Mouse (Mus musculus) thymus, postnatal 25 days (tissue): Measurements from ENCODE around the gene Wdr54.

Experiments used
- DNase-seq: peaks from one replicate; pipeline ENCODE4 v3.0.0; 2022

Gene Wdr54

DNA sequence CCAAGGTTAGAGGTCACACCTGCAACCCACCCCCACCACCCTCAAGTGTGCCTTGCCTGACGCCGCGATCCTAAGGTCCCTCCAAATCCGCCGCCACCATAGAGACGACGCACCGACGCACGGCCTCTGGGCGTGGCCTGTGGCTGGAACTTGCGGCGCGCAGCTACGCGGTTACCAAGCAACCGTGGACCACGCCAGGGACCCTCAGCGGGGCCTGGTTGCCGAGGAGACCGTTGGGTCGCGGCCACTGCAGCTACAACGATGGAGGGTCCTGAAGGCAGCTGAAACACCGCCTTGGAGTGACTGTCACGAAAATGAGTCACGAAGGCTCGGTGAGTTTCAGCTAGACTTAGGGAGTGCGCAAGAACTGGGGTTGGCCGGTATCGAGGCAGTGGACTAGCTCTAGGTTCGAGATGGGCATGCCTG lies at the start of gene Wdr54, which contains the start of gene 1700003E16Rik:
Wdr54 (minus strand) TSS at position 139 of the 426 bp plus-strand sequence.
1700003E16Rik (plus strand) TSS at position 146 of the 426 bp plus-strand sequence.
- DNase-seq: peak; percentile 41

DNA sequence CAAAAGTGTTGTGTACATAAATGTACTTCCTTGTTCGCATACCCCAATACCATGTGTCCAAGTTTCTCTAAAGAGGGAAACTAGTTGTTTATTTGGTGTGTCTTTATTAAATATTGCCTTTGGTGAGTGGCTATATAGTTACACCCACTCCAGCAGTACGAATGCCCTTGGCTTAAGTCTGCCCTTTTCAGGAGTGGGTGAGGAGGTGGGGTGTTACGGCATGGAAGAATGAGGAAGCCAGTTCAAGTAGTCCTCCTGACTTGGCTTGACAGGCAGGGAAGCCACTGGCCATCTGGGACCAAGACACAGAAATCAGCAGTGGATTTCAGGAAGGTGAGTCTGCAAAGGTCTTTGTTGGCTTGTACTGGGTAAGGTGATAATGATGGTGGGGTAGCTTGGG lies 49.7 kb upstream of the Wdr54 start:
- no peak for DNase-seq

DNA sequence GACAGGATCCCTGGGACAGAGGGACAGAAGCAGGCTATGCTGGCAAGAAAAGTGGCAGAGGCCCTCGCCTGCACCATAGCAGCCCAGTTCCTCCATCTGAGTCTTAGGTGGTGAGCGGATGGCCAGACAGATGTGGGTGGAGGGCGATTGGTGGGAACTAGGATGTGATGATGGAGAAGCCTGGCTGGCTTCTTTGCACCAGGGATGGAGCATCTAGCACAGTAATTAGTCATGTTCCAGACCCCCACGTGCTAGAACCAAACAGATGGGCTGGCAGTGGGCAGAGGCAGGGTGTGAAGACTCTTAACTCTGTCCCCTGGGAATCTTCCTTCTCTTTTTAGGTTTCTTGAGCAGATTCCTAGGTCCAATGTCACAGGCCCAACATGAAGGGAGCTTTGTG lies 47.1 kb upstream of the Wdr54 start:
- DNase-seq: no peak

- no peak for DNase-seq
Measured at GRCm38 (mm10) chr6:83197345-83198004, 41.3 kb upstream of the Wdr54 start.

DNA sequence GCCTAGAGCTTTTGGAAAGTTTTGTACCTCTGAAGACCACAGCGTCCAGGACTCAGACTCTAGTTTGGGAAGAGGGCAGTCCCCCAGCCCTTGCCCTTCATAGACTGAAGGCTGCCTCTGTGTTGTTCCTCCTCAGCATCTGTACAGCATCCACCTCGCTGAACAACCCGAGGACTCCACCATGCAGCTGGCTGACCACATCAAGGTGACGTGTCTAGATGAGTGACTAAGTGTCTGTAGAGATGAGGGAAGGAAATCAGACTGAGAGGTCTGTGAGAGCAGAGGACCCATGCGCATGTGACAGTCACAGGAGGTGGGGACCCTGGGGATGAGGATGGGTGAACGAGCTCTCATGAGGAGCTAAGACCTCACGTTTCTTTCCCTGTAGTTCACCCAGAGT lies 37.4 kb upstream of the Wdr54 start:
- peak; percentile 37 for DNase-seq

GRCm38 (mm10) chr6:83186946-83187345 lies 30.7 kb upstream of the Wdr54 start:
- DNase-seq: no peak

- DNase-seq: peak; percentile 40
Measured at GRCm38 (mm10) chr6:83185895-83186861, 30.0 kb upstream of the Wdr54 start.

- DNase-seq: no peak
Measured at GRCm38 (mm10) chr6:83184858-83185435, 28.8 kb upstream of the Wdr54 start.

- no peak for DNase-seq
Measured at GRCm38 (mm10) chr6:83180605-83181004, 24.4 kb upstream of the Wdr54 start.

GRCm38 (mm10) chr6:83179390-83180117 lies 23.4 kb upstream of the Wdr54 start:
- DNase-seq: no peak

DNA sequence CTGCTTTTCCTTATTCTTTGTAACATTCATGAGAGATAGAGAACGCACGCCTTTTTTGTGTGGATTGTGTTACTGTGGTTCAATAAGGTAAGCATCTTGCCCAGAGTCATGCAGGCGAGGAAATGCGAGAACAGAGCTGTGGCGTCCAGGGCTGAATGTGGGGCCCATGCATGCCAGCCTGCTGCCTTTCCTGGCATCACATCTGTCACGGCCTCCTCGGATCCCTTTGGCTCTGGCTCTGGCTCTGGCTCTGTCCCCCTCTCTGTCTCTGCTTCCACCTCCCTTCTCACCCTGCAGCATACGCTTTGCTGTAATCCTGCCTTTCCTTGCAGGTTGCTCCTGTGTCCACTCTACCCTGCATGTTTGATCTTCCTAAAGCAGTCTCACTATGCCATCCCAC lies 19.8 kb upstream of the Wdr54 start:
- DNase-seq: no peak

- no peak for DNase-seq
Measured at GRCm38 (mm10) chr6:83172240-83172920, 16.2 kb upstream of the Wdr54 start.

DNA sequence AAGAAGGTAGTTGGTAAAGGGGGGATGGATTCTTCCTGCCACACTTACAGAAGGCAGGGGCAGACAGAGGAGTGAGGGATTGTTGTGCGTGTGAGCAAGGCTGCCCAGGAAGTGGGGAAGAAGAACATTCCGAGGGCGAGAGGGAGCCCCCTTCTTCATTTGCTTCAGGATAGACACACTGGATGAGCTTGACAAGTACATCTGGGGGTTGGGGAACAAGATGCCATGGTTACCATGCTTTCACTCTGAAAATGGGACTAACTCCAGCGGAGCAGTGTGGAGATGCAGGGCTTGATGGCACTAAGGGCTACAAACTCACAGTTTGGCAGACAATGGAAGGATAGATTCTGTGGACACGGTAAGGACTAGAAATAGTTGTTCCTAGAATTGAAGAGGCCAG lies 14.9 kb upstream of the Wdr54 start:
- DNase-seq: no peak

GRCm38 (mm10) chr6:83169872-83170271 lies 13.7 kb upstream of the Wdr54 start:
- no peak for DNase-seq

- DNase-seq: no peak
Measured at GRCm38 (mm10) chr6:83166243-83166630, 10.0 kb upstream of the Wdr54 start.

DNA sequence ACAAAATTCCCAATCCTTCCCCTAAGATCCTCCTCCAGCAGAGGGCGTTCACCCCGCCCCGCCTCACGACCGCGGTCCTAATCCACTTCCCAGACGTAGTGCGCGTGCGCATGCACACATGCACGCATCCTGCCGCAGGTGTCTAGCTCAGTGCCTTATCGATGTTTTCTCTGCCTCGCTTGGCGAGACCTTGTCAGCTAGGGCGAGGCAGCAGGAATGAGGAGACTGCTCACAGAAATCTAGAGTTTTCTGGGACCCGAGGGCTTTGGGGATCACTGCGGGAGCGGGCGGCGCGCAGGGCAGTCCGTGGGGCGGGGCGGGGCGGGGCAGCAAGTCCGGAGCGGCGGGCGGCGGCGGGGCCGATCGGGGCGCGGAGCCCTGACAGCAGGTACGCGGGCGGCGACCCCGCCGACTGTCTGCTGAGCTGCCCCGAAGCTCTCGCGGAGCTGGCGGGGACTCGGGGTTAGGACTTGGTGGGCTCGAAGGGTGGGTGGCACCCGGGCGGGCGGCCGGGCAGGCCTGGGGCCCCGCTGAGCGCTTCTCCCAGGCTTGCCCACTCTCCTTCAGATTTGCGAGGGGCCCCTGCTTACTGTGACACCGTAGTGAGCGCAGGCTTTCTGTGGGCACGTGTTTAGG lies 9.5 kb upstream of the Wdr54 start, which contains the start of gene Dctn1:
Dctn1 (plus strand) TSS at position 314 of the 636 bp plus-strand sequence.
- peak; percentile 94 for DNase-seq

- DNase-seq: no peak
Measured at GRCm38 (mm10) chr6:83165026-83165606, 8.9 kb upstream of the Wdr54 start.

DNA sequence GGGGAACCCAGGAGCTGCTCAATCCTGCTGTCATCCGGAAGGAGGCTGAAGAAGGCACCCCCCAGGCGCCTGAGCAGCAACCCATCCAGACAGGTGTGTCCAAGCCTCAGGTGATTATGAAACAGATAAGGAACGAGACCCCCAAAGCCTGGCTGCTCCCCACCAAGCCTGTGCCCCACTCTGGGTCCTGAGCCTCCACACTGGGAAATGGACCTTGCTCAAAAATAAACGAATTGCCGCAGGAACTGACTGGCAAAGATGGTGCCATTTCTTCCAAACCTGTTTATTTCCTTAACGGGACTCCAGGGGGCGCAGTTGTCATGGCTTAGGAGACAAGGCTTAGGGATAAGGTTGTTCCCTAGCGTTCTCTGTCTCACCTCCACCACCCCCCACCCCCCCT lies 6.5 kb upstream of the Wdr54 start:
- peak; percentile 51 for DNase-seq

GRCm38 (mm10) chr6:83161921-83162641 lies 5.9 kb upstream of the Wdr54 start:
- DNase-seq: no peak

DNA sequence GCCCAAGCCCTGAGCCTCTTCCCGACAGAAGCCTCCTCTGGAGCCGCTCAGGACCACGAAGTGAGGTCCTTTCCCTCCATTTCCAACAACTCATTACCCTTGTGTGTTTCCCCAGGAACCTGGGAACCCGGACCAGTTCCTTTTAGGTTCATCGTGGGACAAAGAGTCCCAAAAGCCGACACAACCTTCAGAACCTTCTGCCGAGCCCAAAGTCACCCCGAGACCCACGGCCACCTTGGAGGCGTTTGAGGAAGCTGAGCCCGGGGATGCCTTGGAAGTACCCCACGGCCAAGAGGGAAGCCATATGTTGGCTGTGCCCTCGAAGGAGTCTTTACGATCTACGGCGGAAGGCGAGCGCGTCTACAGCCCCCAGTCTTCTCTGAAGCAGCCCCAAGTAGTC lies 5.2 kb upstream of the Wdr54 start:
- no peak for DNase-seq

DNA sequence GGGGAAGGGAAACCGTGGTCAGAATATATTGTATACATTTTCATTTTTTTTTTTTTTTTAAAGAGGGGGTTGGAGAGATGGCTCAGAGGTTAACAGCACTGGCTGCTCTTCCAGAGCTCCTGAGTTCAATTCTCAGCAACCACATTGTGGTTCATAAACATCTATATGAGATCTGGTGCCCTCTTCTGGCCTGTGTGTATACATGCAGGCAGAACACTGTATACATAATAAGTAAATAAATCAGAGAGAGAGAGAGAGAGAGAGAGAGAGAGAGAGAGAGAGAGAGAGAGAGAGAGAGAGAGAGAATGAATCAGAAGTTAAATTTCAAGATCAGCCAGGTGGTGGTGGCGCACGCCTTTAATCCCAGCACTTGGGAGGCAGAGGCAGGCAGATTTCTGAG lies 3.3 kb upstream of the Wdr54 start:
- peak; percentile 46 for DNase-seq
